Mouse (Mus musculus): ENCODE data around the gene Gfpt2.

The Gfpt2 gene

GRCm38 (mm10) chr11:49841886-49842285 is 47.9 kb downstream of the Gfpt2 start:
- DNase-seq = no peak

- DNase-seq = no peak
Observed at GRCm38 (mm10) chr11:49842718-49843117, 48.7 kb downstream of the Gfpt2 start.

- DNase-seq = no peak
Observed at GRCm38 (mm10) chr11:49844311-49844710, 50.3 kb downstream of the Gfpt2 start.

- DNase-seq = peak; percentile 59
Observed at GRCm38 (mm10) chr11:49844969-49845368, 51.0 kb downstream of the Gfpt2 start.

- no peak for DNase-seq
Observed at GRCm38 (mm10) chr11:49845958-49846357, 52.0 kb downstream of the Gfpt2 start.

GRCm38 (mm10) chr11:49846401-49847070 is 52.6 kb downstream of the Gfpt2 start, which contains the start of gene Mapk9:
Gene Mapk9, plus strand, starts transcription at chr11:49846751.
- peak; percentile 99 for DNase-seq

- peak; percentile 25 for DNase-seq
Observed at GRCm38 (mm10) chr11:49847071-49847810, 53.3 kb downstream of the Gfpt2 start.

GRCm38 (mm10) chr11:49847811-49848078 is 53.8 kb downstream of the Gfpt2 start:
- no peak for DNase-seq

GRCm38 (mm10) chr11:49848080-49848815 is 54.3 kb downstream of the Gfpt2 start:
- DNase-seq = peak; percentile 11

GRCm38 (mm10) chr11:49850331-49850730 is 56.4 kb downstream of the Gfpt2 start:
- no peak for DNase-seq

GRCm38 (mm10) chr11:49855144-49855543 is 61.2 kb downstream of the Gfpt2 start:
- DNase-seq = no peak

- DNase-seq = no peak
Observed at GRCm38 (mm10) chr11:49861139-49861538, 67.2 kb downstream of the Gfpt2 start.

- no peak for DNase-seq
Observed at GRCm38 (mm10) chr11:49863926-49864325, 69.9 kb downstream of the Gfpt2 start.

GRCm38 (mm10) chr11:49867320-49867719 is 73.3 kb downstream of the Gfpt2 start:
- no peak for DNase-seq

- no peak for DNase-seq
Observed at GRCm38 (mm10) chr11:49869762-49870161, 75.8 kb downstream of the Gfpt2 start.

- DNase-seq = no peak
Observed at GRCm38 (mm10) chr11:49871914-49872313, 77.9 kb downstream of the Gfpt2 start.

GRCm38 (mm10) chr11:49872779-49873178 is 78.8 kb downstream of the Gfpt2 start:
- DNase-seq = no peak

- DNase-seq = peak; percentile 30
Observed at GRCm38 (mm10) chr11:49876948-49877817, 83.2 kb downstream of the Gfpt2 start.

- peak; percentile 44 for DNase-seq
Observed at GRCm38 (mm10) chr11:49879950-49880642, 86.1 kb downstream of the Gfpt2 start.

GRCm38 (mm10) chr11:49883394-49883793 is 89.4 kb downstream of the Gfpt2 start:
- no peak for DNase-seq

Measured in right cerebral cortex, postnatal 14 days (tissue).